Mouse (Mus musculus): Measurements from ENCODE around the gene Krt34.
A peak's percentile ranks its signal among the peaks of the same experiment; 100 is the strongest.

The Krt34 gene

DNA sequence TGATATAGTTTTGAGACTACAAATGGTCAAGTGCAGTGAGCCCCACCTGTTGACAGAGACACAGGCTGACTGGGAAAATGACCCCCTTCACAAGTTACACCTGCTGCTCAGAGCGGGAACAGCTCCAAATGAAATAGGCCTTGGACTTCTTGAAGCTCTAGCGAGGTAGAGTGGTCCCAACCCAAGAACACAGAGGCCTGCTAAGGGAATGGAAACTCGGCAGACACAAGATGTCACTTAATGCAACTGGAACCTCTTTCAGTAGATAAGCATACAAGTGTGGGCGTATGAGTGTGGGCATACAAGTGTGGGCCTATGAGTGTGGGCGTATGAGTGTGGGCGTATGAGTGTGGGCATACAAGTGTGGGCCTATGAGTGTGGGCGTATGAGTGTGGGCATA is 42.3 kb downstream of the Krt34 start:
- peak; percentile 56 for DNase-seq

DNA sequence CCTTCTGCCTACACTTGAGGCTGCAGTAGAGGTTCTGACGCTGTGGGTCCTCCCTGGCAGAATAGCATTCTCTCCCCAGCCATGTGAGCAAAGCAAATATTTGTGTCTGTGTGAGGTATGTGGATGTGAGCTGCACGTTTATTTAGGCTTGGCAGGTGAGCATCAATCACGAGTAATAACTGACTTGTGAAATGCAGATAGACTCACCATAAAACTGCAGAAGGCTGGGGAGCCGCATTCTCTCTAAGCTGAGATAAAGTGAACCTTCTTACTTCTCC is 47.0 kb downstream of the Krt34 start:
- peak; percentile 71 for DNase-seq

DNA sequence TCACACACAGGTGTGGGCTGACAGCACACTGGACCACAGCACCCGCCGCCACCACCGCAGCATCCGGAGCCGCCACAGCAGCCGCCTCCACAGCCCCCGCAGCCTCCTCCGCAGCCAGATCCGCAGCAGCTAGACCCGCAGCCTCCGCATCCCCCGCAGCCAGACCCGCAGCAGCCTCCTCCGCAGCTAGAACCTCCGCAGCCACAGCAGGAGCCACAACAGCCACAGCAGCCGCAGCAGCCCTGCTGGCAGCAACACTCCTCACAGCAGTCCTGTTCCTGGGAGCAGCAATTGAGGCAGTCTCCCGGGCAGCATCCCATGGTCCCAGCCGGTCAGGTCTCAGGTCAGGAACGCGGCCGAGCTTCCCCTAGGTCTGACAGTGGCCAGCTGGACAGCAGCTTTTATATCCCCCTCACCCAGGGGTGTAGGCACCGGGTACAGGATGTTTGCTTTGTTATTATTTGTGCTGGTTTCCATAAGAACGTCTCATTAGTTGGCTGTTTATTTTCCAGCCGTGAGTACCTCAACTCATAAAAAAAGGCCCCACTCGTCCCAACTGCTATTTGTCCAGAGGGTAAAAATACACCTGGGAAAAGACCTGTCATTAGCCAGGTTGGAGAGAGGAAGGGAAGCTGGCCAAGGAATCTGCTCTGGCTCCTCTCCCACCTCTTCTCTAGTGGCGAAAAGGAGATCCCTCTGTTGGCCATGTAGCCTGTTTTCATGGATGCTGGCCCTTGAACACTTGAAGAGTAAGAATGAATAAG is 47.6 kb downstream of the Krt34 start, which contains the start of gene Krtap17-1:
TSS of gene Krtap17-1 (minus strand) at position 375 of the 764 bp plus-strand sequence.
- peak; percentile 85 for DNase-seq

DNA sequence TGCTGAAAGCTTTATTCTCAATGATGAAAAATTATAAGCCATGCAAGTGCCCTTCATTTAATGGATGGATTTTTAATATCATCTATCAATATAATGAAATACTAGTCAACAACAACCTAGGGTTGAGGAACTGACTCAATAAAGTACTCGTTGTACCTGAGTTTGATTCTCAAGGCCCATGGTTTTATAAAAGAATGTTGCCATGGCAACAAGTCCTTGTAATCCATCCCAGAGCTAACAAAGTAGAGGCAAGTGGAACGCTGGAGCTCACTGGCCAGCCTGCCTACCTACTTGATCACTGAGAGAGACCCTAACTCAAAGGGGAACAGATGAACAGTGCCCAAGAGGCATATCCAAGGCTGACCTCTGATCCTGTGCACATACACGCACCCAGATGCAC is 50.8 kb downstream of the Krt34 start:
- peak; percentile 65 for DNase-seq

DNA sequence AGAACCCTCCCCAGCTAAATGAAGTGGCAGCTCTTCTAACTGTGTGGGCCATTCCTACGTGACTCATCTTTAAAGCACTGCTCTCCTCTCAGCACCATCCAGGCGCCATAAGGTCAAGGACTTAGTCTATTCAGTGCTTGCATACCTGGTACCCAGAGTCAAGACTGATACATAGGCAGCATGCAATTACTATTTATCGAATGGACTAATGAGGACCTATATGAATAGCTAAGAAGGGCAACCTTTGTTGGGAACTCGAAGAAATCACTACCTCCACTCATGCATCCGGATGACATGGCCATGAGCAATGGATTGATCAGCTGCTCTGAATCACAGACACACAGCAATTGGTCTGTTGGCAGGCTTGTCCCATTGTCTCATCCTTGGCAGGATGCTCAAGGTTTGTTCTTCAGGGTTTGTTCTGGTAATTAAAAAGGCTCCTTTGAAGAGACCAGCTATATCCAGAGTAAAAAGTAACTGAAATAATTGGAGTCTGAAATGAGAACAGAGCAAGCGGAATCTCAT is 51.4 kb downstream of the Krt34 start:
- DNase-seq = peak; percentile 44

DNA sequence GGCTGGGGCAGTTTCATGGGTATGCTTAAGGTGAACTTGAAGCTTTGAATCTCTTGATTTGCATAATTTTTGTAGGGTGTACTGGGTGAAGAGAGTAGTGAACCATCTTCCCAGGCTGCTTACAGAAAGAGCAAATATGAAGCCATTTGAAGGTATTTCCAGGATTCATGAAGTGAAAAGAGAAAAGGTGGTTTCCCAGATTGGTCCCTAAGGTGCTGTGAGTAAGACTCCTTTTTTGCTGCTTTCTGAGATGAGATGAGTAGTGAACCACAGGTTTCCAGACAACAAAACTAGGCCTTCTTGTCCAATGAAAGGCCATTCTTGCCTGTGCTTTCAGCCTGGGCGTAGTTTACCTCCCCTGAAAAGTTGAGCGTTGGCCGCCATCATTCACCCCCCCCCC is 52.8 kb downstream of the Krt34 start:
- DNase-seq = peak; percentile 15
